Mouse (Mus musculus): ENCODE measurements at regions not wholly inside any gene's neighbourhood (a gene's known extent, or its start where the extent isn't known, plus 50 kb on each side); places are given as distances from the start of the nearest gene placed in this dataset.
A peak's percentile ranks its signal among the peaks of the same experiment; 100 is the strongest.
"Not testable (repeated sequence)": the region's sequence is repeated elsewhere in the genome, so short reads cannot be mapped to it uniquely, and the experiment has no call there.

- no peak for DNase-seq
These were observed 188.0 kb upstream of the Tas2r119 start for GRCm38 (mm10) chr15:31989093-31989492.

- DNase-seq = no peak
These were observed 187.3 kb upstream of the Tas2r119 start for GRCm38 (mm10) chr15:31989593-31990290.

GRCm38 (mm10) chr15:31997996-31998395 is 179.1 kb upstream of the Tas2r119 start:
- DNase-seq = no peak

GRCm38 (mm10) chr15:31999553-31999952 is 177.5 kb upstream of the Tas2r119 start:
- DNase-seq = no peak

GRCm38 (mm10) chr15:32002950-32003422 is 174.1 kb upstream of the Tas2r119 start:
- no peak for DNase-seq

- no peak for DNase-seq
These were observed 173.6 kb upstream of the Tas2r119 start for GRCm38 (mm10) chr15:32003489-32003888.

GRCm38 (mm10) chr15:32005986-32006385 is 171.1 kb upstream of the Tas2r119 start:
- DNase-seq = no peak

- DNase-seq = no peak
These were observed 167.3 kb upstream of the Tas2r119 start for GRCm38 (mm10) chr15:32009818-32010217.

GRCm38 (mm10) chr15:32012044-32012443 is 165.0 kb upstream of the Tas2r119 start:
- DNase-seq = peak; percentile 46

- no peak for DNase-seq
These were observed 164.3 kb upstream of the Tas2r119 start for GRCm38 (mm10) chr15:32012838-32013237.

GRCm38 (mm10) chr15:32015169-32015568 is 161.9 kb upstream of the Tas2r119 start:
- no peak for DNase-seq

- no peak for DNase-seq
These were observed 156.6 kb upstream of the Tas2r119 start for GRCm38 (mm10) chr15:32020323-32021008.

- DNase-seq = no peak
These were observed 156.0 kb upstream of the Tas2r119 start for GRCm38 (mm10) chr15:32021009-32021602.

GRCm38 (mm10) chr15:32034091-32034490 is 143.0 kb upstream of the Tas2r119 start:
- no peak for DNase-seq

GRCm38 (mm10) chr15:32034790-32035189 is 142.3 kb upstream of the Tas2r119 start:
- DNase-seq = no peak

GRCm38 (mm10) chr15:32041764-32042163 is 135.3 kb upstream of the Tas2r119 start:
- no peak for DNase-seq

- DNase-seq = peak; percentile 8
These were observed 134.9 kb upstream of the Tas2r119 start for GRCm38 (mm10) chr15:32042173-32042572.

GRCm38 (mm10) chr15:32042589-32042988 is 134.5 kb upstream of the Tas2r119 start:
- DNase-seq = no peak

- no peak for DNase-seq
These were observed 133.9 kb upstream of the Tas2r119 start for GRCm38 (mm10) chr15:32043207-32043606.

- DNase-seq = not testable (repeated sequence)
These were observed 133.4 kb upstream of the Tas2r119 start for GRCm38 (mm10) chr15:32043670-32044069.

- no peak for DNase-seq
These were observed 128.3 kb upstream of the Tas2r119 start for GRCm38 (mm10) chr15:32048836-32049235.

- DNase-seq = no peak
These were observed 115.5 kb upstream of the Tas2r119 start for GRCm38 (mm10) chr15:32061573-32061972.

GRCm38 (mm10) chr15:32082109-32082508 is 95.0 kb upstream of the Tas2r119 start:
- no peak for DNase-seq

GRCm38 (mm10) chr15:32093889-32094288 is 83.2 kb upstream of the Tas2r119 start:
- DNase-seq = no peak
